Mouse (Mus musculus) ES-E14 (cell line): ENCODE data around the gene Pced1b. TPM values are rescaled to one million over a fixed set of nuclear protein-coding genes. Genes with fewer than 3 reads are reported as not detected.

Experiments
- DNase-seq: peaks from one replicate; pipeline ENCODE4 v3.0.0-alpha.2; 2013; ENCODE audit warnings: low read depth, low spot score
- H3K27ac ChIP-seq: 2 replicates; pipeline ENCODE4 v1.5.1; 2012; ENCODE audit warnings: low read depth, mild to moderate bottlenecking, low read length, moderate library complexity, mixed read lengths; ENCODE audit not compliant: poor library complexity, insufficient read depth, severe bottlenecking
- H3K36me3 ChIP-seq: 2 replicates; pipeline ENCODE4 v1.6.1; 2012; ENCODE audit warnings: mild to moderate bottlenecking, low read length, moderate library complexity, mixed read lengths; ENCODE audit not compliant: control insufficient read depth, poor library complexity, insufficient read depth, severe bottlenecking
- H3K4me1 ChIP-seq, 2 experiments: fragments of 150-350 bp in 1 of 2; sonication (generic) in 1 of 2; 2 replicates each; pipeline ENCODE4 v1.6.1; 2012; ENCODE audit warnings: low read length in 2 of 2, mild to moderate bottlenecking in 1 of 2, mixed read lengths in 1 of 2; ENCODE audit not compliant: control insufficient read depth in 2 of 2, insufficient read depth in 2 of 2, poor library complexity in 1 of 2
- H3K4me3 ChIP-seq, 2 experiments: fragments of 150-350 bp in 1 of 2; sonication (generic) in 1 of 2; 2 replicates each; pipeline ENCODE4 v1.5.1; 2012; ENCODE audit warnings: low read length in 2 of 2, low read depth in 1 of 2, mild to moderate bottlenecking in 1 of 2, mixed read lengths in 1 of 2; ENCODE audit not compliant: insufficient read depth in 1 of 2, poor library complexity in 1 of 2, severe bottlenecking in 1 of 2
- H3K9ac ChIP-seq: 2 replicates; pipeline ENCODE4 v1.6.1; 2012; ENCODE audit warnings: low read depth, mild to moderate bottlenecking, low read length, mixed read lengths; ENCODE audit not compliant: poor library complexity, insufficient read depth, severe bottlenecking
- H3K9me3 ChIP-seq: fragments of 150-350 bp; sonication (generic); 2 replicates; pipeline ENCODE4 v1.6.1; 2012; ENCODE audit warnings: low read depth, mild to moderate bottlenecking, low read length; ENCODE audit not compliant: control insufficient read depth, insufficient read depth
- CHD2 ChIP-seq: IDR thresholded peaks from 2 replicates; pipeline ENCODE4 v1.6.1; 2014; ENCODE audit warnings: mild to moderate bottlenecking, low read depth, low read length, inconsistent platforms
- HCFC1 ChIP-seq: IDR thresholded peaks from 2 replicates; pipeline ENCODE4 v1.6.1; 2012; ENCODE audit warnings: low read length, inconsistent platforms, borderline replicate concordance; ENCODE audit not compliant: insufficient read depth
- MAFK ChIP-seq: IDR thresholded peaks from 2 replicates; pipeline ENCODE4 v1.6.1; 2014; ENCODE audit warnings: mild to moderate bottlenecking, low read depth, low read length, inconsistent platforms; ENCODE audit not compliant: insufficient read depth
- ZC3H11A ChIP-seq: IDR thresholded peaks from 2 replicates; pipeline ENCODE4 v1.6.1; 2012; ENCODE audit warnings: low read depth, mild to moderate bottlenecking, inconsistent platforms, low read length, borderline replicate concordance
- ZNF384 ChIP-seq: IDR thresholded peaks from 2 replicates; pipeline ENCODE4 v1.6.1; 2012; ENCODE audit warnings: low read depth, low read length, inconsistent platforms
- in situ Hi-C, 2 experiments: fragments of 600-800 bp; cut with MboI; formaldehyde crosslinking; loops; one replicate each; pipeline ENCODE4 v1.15.1; 2025; ENCODE audit warnings: low sequenced_read_pairs in 2 of 2, inconsistent platforms in 1 of 2; ENCODE audit not compliant: unreplicated experiment in 2 of 2
- total RNA-seq: library from RNA; depleted of rRNA; stranded (reverse); fragments of 300-350 nt; gene quantifications from 2 replicates; pipeline ENCODE4 v1.2.3, GENCODE M21; 2012; rRNA removed

The Pced1b gene
- 25.5 and 29.0 TPM in 2 replicates for total RNA-seq

DNA sequence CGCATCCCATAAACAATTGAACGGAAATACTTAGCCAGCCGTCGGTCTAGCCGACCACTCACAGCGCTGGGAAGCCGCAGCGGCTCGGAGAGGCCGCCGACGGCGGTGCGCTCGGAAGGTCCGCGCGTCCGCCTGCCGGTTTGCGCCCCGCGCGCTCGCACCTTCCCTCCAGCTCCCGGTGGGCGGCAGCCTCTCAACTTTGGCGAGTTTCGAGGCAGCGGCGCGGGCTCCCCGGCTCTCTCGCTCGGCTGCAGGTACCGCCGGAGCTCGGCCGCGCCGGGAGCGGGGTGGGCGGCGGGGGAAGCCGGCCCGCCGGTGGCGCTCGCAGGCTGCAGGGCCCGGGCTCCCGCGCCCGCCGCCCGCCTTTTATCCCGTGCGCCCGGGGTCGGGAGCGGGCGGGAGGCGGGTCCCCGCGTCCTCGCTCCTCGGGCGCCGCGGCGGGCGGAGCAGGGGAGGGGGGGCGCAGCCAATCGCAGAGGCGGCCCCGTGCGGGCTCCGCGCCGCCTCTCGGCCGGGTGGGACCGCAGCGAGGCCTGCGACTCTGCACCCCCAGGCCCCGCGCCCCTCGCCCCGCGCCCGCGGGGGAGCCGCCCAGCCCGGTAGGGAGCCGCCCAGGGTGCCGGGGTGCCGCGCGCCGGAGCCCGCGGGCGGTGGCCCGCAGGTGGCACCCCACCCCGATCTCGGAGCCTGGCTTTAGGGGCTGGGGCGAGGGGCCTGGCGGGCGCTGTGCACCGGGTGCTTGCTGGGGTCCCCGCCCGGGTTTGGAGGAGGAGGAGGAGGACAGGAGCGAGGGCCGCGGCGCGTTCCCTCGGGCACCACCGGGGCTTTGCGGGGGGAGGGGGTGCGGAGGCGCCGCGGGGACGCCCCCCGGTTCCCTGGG lies at the start of gene Pced1b, which contains the start of gene Amigo2:
Gene Pced1b, plus strand, starts transcription at position 197 of the 880 bp plus-strand sequence.
Gene Amigo2, minus strand, starts transcription at position 377 of the 880 bp plus-strand sequence.
- Histone ChIP-seq H3K4me1 (no peaks in the 10 kb centered on the region), H3K36me3 (no peaks in the 10 kb centered on the region), H3K27ac (no peak within 1 kb of the TSS; the same call in 1 of the 2 replicates), H3K9me3 (no peaks in the 10 kb centered on the region), H3K4me3 (peak within 1 kb of the TSS; percentile 67 to 88), H3K9ac (peak within 1 kb of the TSS; percentile 81)
- in situ Hi-C loops = no loop called here
- DNase-seq = no peak
- no peak for TF ChIP-seq MAFK
- no peak for TF ChIP-seq CHD2
- TF ChIP-seq ZC3H11A = no peak
- TF ChIP-seq ZNF384 = no peak
- TF ChIP-seq HCFC1 = no peak

DNA sequence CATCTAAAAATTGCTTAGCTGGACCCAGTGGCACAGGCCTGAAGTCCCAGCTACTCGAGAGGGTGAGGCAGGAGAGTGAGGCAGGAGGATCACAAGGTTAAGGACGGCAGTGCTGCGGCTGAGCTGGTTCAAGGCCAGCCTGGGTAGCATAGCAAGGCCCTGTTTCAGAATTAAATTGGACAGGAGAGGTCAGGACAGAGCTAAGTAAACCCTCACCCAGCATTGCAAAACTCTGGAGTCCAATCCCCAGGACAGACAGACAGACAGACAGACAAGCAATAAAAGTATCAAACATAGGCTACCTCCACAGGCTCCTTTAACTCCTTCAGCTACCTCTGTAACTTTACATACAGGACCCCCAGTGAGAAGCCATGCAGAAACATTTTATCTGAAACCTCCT lies 42.0 kb upstream of the Pced1b start:
- Histone ChIP-seq H3K4me1 (no peaks in the 10 kb centered on the region), H3K36me3 (no peaks in the 10 kb centered on the region), H3K4me3 (no peak overlapping the region), H3K9ac (no peak overlapping the region), H3K9me3 (no peaks in the 10 kb centered on the region), H3K27ac (no peak overlapping the region)
- in situ Hi-C loops = no loop called here
- no peak for DNase-seq
- TF ChIP-seq ZNF384 (no peak), CHD2 (no peak), MAFK (no peak), ZC3H11A (no peak), HCFC1 (no peak)

DNA sequence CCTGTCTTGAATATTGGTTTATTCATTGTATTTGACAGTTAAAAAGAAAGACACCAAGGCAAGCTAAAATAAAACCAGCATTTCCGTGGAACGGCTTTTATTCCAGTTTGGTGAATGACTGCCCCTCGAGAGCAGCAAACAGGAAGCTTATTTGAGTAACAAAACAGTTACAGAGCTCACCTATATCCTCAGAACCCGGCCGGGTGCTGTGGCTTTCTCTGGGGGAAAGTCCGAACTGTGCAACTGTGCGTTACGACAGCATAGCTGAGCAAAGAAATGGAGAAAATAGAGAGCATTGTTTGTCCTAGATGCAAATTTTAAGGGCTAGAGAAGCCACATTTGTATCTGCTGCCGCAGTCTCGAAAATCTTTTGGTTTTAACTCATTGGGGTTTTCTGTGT lies 41.1 kb upstream of the Pced1b start:
- Histone ChIP-seq H3K9ac (no peak overlapping the region; the same call in 1 of the 2 replicates), H3K9me3 (no peaks in the 10 kb centered on the region), H3K4me3 (peak overlapping the region in 1 of 2 experiments; percentile 54; a peak in 3 of 4 replicates), H3K36me3 (no peaks in the 10 kb centered on the region), H3K27ac (no peak overlapping the region), H3K4me1 (no peaks in the 10 kb centered on the region)
- TF ChIP-seq CHD2 (no peak), MAFK (no peak), ZC3H11A (no peak)
- in situ Hi-C loops = no loop called here
- DNase-seq = no peak

DNA sequence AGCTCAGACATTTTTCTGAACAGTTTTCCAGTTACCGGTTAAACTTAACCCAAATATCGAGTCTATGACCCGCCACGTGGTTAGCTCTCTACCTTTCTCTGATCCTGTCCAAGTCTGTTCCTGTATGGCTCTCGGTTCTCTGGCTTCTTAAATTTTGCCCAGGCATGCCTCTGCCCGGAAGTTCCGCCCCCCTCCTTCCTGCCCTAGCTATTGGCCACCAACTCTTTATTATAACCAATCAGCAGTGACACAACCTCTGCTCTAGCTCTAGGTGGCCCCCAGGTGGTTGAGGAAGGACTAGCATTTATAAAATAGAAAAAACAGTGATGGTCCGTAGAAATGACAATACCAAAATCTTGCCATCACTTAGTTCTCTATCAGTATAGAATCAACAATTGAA lies 40.4 kb upstream of the Pced1b start:
- peak; percentile 64; the same call in 1 of the 2 replicates for TF ChIP-seq CHD2
- TF ChIP-seq ZNF384 = peak; percentile 54; the same call in 1 of the 2 replicates
- no peak for TF ChIP-seq ZC3H11A
- Histone ChIP-seq H3K4me1 (no peaks in the 10 kb centered on the region), H3K36me3 (no peaks in the 10 kb centered on the region), H3K27ac (no peak overlapping the region), H3K9ac (no peak overlapping the region), H3K4me3 (peak overlapping the region in 1 of 2 experiments; percentile 54; a peak in 3 of 4 replicates), H3K9me3 (no peaks in the 10 kb centered on the region)
- peak; percentile 11 for DNase-seq
- in situ Hi-C loops = no loop called here
